Mouse (Mus musculus): ENCODE data around the gene Rab11fip4.

Rab11fip4 gene

DNA sequence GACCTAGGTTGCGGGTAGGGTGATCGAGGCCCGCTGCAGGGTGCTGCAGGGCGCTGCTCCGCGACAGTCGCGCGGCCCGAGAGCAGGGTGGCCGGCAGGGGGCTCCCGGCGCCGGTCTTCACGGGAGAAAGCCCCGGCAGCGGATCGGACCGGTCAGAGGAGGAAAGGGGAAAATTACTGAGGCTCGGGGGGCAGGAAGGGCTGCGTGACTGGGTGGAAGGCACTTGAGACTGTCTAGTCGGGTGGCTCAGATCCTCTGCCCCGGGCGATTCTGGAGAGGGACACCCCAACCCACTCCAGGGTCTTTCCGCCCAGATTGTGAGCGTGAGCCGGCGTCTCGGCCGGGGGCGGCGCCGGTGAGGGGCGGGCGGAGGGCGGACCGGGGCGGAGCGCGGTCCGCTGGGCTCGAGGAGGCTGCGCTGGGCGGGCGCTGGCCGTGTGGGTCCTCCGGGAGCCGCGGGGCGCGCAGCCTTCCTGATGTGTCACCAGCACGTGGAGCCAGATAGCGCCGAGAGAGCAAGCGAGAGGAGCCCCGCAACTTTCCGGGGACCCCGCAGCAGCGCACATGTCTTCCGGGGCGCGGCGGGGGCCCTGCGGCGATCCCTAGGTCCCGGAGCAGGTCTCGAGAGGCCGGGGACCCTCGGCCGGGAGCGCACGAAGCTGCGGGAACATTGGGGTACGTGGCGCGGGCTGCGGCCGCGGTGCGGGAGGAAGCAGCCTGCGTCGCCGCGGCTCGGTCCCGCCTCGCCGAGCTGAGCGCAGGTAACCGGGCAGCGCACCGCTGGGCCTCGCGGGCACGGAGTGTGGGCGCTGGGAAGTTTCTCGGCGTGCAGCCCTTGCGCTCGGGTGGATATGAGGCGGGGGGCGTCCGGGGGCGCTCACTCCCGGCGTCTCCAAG, 120.1 kb downstream of the Rab11fip4 start:
- peak; percentile 38 to 44 for DNase-seq (ENCODE audit: low read depth in 2 of 2, low spot score in 2 of 2)

- no peak for DNase-seq (ENCODE audit: low read depth in 2 of 2, low spot score in 2 of 2)
These were observed 120.9 kb downstream of the Rab11fip4 start for GRCm38 (mm10) chr11:79711766-79712369.

GRCm38 (mm10) chr11:79713184-79713583, 122.2 kb downstream of the Rab11fip4 start:
- no peak for DNase-seq (ENCODE audit: low read depth in 2 of 2, low spot score in 2 of 2)

- no peak for DNase-seq (ENCODE audit: low read depth in 2 of 2, low spot score in 2 of 2)
These were observed 122.7 kb downstream of the Rab11fip4 start for GRCm38 (mm10) chr11:79713678-79714077.

DNA sequence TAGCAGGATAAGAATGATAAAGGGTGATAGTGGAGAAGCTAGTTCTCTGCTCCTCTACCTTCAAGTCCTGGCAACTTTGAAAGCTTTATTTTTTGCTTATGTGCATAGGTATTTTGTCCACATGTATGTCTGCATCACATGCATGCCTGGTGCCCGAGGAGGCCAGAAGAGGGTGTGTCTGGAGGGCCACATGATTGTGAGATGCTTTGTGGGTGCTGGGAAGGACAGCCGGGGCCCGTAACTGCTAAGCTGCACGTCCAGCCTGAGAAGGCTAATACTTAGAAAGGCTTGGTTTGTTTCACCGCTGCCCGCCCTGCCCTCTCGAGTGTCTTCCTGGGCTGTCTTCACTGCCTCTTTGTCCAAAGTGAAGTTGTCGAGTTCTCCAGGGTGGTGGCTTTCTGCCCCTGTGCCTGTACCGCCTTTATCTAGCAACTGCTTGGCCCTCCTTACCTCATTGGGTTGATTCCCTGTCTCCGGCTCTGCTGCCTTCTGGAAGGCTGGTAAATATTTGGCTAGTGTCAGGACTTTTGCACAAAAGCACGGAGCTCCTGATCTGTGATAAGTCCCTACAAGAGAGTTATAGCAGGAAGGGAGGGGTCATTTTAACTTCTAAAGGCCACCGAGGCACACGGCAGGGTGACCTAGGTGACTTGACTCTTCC, 123.2 kb downstream of the Rab11fip4 start:
- no peak for DNase-seq (ENCODE audit: low read depth in 2 of 2, low spot score in 2 of 2)

DNA sequence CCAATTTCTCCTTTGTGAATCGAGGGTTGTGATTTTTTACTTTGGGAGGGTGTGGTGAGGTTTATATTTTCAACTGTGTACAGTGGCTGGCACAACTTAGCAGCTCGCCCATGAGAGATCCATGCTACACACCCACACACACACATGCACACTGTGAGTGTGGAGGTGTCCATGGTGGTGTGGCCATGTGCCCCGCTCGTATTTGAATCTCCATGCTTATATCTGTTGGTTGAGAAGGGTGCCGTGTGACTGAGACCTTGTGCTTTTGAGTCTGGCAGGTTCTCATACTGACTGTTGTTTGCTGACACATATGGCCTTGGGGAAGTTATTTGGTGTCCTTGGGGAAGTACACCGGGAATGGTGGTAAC, 123.7 kb downstream of the Rab11fip4 start:
- DNase-seq (ENCODE audit: low read depth in 2 of 2, low spot score in 2 of 2), result no peak

- no peak for DNase-seq (ENCODE audit: low read depth in 2 of 2, low spot score in 2 of 2)
These were observed 124.3 kb downstream of the Rab11fip4 start for GRCm38 (mm10) chr11:79715316-79715715.

DNA sequence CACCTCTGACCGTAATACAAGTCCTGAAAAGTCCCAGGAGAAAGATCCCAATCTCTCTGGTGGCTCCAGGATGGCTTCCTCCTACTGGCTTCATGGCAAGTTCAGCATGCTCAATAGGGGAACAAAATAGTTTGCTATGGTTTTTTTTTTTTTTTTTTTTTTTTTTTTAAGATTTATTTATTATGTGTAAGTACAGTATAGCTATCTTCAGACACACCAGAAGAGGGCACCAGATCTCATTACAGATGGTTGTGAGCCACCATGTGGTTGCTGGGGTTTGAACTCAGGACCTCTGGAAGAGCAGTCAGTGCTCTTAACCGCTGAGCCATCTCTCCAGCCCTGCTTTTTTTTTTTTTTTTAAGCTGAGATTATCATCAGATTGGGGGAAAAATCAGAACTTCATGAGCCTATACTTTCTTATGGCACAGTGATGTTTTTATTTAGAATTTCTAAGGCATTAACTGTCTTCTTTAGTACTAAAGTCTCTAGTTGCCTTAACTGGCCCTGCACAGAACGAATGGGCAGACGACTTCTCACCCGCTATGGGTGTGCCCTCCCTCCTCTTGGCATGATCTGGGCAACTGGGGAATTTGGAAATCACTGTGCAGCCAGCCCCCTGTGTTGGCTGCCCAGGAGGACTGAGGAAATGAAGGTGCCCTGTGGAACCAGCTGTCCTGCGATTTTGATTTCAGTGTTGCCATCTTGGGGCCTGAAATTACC, 124.9 kb downstream of the Rab11fip4 start:
- DNase-seq (ENCODE audit: low read depth in 2 of 2, low spot score in 2 of 2), result no peak

- DNase-seq (ENCODE audit: low read depth in 2 of 2, low spot score in 2 of 2), result no peak
These were observed 125.4 kb downstream of the Rab11fip4 start for GRCm38 (mm10) chr11:79716453-79716749.

- DNase-seq (ENCODE audit: low read depth in 2 of 2, low spot score in 2 of 2), result no peak
These were observed 126.3 kb downstream of the Rab11fip4 start for GRCm38 (mm10) chr11:79717271-79717670.

- no peak for DNase-seq (ENCODE audit: low read depth in 2 of 2, low spot score in 2 of 2)
These were observed 126.8 kb downstream of the Rab11fip4 start for GRCm38 (mm10) chr11:79717801-79718200.

DNA sequence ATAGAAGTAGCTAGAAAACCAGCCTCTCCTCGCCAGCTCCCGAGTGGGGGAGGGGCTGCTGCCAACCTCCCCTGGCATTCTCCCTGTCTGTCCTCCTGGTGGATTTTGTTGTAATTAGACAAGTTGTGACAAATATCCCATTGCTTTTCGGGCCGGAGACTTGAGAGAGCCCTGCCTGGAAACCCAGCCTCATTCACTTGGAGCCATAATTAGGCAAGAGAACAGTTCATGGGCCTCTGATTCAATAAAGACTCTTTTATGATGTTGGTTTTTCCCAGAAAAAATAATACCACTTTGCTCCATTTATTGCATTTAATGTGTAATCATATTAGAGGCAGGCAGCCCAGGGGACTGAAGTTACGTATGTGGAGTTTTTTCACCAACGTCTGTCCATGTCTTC, 127.2 kb downstream of the Rab11fip4 start:
- no peak for DNase-seq (ENCODE audit: low read depth in 2 of 2, low spot score in 2 of 2)

GRCm38 (mm10) chr11:79718829-79719346, 127.9 kb downstream of the Rab11fip4 start:
- no peak for DNase-seq (ENCODE audit: low read depth in 2 of 2, low spot score in 2 of 2)

DNA sequence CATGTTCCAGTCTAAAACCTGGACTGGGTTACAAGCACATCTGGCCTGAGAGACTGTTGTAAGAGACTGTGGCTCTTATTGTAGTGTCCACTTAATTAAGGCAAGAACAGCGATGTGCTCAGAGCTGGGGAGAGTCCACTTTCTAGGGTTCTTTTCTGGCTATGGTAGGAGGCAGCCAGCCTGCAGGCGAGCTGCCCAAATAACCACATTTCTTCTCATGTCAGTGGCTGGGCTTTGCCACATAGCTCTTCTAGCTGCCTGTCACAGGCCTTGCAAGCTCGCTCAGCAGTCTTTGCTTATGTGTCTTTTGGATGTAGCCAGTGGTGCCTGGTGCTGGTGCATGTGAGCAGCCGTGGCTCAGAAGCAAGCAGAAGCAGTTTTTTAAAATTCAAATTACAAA, 129.7 kb downstream of the Rab11fip4 start:
- no peak for DNase-seq (ENCODE audit: low read depth in 2 of 2, low spot score in 2 of 2)

DNA sequence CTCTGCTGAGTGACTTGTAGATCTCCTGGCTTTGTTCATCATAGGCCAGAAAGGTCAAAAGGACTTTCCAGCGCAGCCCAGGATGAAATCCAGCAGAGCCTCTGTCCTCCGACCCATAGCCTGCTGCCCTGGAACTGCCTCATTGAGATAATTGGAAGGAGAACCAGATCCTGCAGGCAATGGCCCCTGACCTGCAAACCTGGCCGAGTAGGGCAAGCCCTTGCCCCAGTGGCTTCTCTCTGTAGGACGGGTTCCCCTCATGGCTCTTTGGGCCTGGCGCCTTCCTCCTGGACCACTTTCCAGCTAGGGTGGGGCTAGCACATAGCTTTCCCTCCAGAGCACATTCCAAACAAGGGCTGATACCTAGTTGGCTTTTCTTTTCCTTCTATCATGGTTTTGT, 131.8 kb downstream of the Rab11fip4 start:
- no peak for DNase-seq (ENCODE audit: low read depth in 2 of 2, low spot score in 2 of 2)

GRCm38 (mm10) chr11:79725005-79725404, 134.0 kb downstream of the Rab11fip4 start:
- DNase-seq (ENCODE audit: low read depth in 2 of 2, low spot score in 2 of 2), result no peak

DNA sequence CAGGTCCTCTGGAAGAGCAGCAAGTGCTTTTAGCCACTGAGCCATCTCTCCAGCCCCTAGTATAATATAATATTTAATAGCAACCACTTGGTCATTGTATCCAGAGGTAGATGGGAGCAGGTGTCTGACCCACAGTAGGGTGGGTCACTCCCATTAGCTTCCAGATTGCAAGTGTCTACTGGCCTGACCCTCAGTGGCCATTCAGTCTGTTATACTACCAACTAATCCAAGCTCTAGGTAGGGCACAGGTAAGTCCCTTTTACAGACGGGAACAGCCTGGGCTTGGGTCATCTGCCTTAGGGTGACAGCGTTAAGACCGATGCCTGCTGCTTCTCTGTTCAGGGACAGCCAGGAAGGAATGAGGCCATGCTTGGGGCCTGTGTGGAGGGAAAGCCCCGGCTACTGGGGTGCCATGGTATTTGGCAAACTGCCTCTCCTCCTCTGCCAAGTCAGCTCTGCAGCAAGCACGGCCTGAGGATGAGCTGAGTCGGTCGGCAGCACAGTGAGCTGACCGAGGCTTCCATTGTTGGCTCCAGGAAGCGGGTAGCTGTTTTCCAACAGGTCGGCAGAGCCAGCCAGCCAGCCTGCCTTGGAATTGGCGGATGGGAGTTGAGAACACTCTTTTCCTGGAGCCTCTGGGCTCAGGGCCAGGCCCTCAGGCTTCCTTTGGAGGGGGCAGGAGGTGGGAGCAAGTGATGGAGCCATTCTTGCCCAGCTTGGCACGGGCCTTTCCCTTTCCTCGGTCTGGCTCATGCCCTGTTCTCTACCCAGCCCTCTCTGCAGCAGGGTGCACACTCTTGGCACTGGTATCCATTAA, 138.4 kb downstream of the Rab11fip4 start:
- DNase-seq (ENCODE audit: low read depth in 2 of 2, low spot score in 2 of 2), result no peak

DNA sequence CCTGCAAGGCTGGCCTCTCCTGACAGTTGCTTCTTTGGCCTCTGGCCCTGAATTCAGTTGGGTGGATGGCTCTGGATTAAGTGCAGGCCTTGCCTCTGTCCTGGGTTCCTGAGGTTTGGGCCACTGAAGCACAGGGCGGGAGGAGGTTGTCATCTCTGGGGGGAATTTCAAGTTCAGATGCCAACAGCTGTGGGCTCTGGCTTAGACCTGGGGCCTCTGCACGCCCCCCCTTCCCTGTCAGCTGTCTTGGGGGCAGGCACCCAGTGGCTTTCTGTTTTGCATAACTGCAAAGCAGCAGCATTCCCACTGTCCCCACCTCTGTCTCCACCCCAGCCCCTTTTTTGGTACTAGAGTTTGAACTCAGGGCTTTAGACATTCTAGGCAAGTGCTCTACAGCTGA, 139.4 kb downstream of the Rab11fip4 start:
- DNase-seq (ENCODE audit: low read depth in 2 of 2, low spot score in 2 of 2), result no peak

DNA sequence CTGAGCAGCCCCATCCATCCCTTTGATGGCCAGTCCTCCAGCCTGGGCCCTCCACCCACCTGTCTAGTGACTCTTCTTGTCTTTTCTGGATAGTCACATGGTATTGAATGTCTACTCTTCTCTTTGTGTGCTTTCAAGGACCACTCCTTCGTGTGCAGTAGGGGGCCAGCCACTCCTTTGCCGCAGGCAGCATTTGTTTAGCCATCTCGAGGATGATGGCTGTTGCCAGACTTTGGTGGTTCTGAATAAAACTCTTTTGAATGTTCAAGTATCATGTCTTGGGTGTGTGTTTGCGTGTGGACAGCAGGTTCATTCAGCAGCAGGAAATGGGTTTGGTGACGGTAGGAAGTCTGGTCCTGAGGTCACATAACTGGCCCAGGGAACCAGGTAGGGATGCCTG, 140.5 kb downstream of the Rab11fip4 start:
- DNase-seq (ENCODE audit: low read depth in 2 of 2, low spot score in 2 of 2), result no peak

DNA sequence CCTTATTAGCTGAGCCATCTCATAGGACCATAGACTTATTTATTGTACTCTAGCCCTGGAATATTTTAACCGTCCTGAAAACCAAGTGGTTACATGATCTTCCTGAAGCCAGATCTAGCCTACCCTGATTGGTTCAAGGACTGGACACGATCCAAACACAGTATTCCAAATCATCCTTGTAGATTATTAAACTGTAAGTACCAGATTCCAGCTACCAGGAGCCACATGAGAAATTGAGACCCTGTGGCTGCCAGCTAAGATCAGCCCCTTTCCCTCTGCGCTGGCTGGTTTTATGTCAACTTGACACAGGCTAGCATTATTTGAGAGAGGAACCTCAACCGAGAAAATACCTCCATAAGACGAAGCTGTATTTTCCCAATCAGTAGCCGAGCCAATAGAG, 142.0 kb downstream of the Rab11fip4 start:
- DNase-seq (ENCODE audit: low read depth in 2 of 2, low spot score in 2 of 2), result no peak

All from CD8-positive naive resting alpha-beta T cell, adult 2 months (primary cell).